Mouse (Mus musculus): ENCODE measurements around the gene Nek7.

- TF ChIP-seq POLR2A (IDR thresholded peaks at IDR 0.05; ENCODE audit: insufficient read depth, low read length) (no peak), CTCF (IDR thresholded peaks at IDR 0.05; ENCODE audit: low read depth, low read length) (peak; percentile 61), EP300 (IDR thresholded peaks at IDR 0.05; ENCODE audit: insufficient read depth, low read depth, low read length) (no peak)
Measured at GRCm38 (mm10) chr1:138558342-138558741, 61.6 kb downstream of the Nek7 start.
